Mouse (Mus musculus) gastrocnemius, adult 2 months (tissue): ENCODE data around the gene Tmem218. TPM values are rescaled to one million over a fixed set of nuclear protein-coding genes. Genes with fewer than 3 reads are reported as not detected.

Experiments used
- DNase-seq: peaks from one replicate; pipeline ENCODE4 v3.0.0; 2022
- H3K27ac ChIP-seq: fragments of 200-600 bp; 2 replicates; pipeline ENCODE4 v1.8.1; 2022; ENCODE audit warnings: mild to moderate bottlenecking
- H3K4me3 ChIP-seq: fragments of 200-600 bp; 2 replicates; pipeline ENCODE4 v1.8.1; 2022; ENCODE audit warnings: mild to moderate bottlenecking, moderate library complexity
- CTCF ChIP-seq: fragments of 200-600 bp; IDR thresholded peaks from 2 replicates; pipeline ENCODE4 v1.8.1; 2022; ENCODE audit warnings: antibody characterized with exemption, mild to moderate bottlenecking, moderate library complexity
- intact Hi-C: fragments of 180-260 bp; cut with DNase I; formaldehyde crosslinking; loops from one replicate; pipeline ENCODE4 v1.15.1; 2025
- total RNA-seq, 2 experiments: library from RNA; stranded (reverse); gene quantifications; 2 replicates each; pipeline ENCODE4 v1.2.3; 2021

The Tmem218 gene
- total RNA-seq, 2 experiments from 2014 or later: 2.5 to 4.2 TPM

DNA sequence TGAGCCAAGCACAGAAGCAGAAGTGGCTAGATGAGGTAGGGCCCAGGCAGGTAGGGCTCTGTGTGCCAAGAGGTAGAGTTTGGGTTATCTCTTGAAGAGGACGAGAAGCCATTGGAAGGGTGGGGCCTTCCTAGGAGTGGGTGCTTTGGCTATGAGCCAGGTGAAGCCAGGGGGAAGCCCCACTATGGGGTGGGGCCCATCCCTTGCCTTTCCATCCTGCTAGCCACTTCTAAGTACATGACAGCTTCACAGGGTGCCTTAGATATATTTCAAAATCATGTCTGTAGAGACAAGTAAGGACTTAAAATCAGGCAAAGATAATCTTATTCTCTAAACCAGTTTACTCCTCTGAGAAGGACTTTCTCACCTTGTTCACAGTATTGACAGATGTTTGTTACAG is 36.6 kb downstream of the Tmem218 start:
- no peak overlapping the region for H3K4me3 ChIP-seq
- no peak overlapping the region for H3K27ac ChIP-seq
- intact Hi-C loops: no loop called here
- DNase-seq: no peak
- TF ChIP-seq CTCF: no peak

DNA sequence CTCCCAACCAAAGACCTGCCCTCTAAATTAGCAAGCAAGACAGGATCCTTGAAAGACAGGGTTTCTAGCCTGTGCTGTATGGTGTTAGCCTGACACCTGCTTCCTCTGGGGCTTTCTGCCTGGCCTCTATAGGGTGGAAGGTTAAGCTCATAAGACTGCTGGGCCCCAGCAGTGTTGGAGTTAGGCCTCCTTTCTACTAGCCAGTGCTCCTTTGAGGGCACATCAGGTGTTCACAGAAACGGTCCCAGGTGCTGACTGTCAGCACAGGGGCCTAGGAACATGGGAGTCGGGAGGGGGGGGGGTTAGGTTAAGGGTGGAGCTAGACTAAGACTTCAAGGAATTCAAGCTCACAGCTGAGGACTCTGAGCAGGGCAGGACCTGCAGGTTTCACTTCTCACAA is 37.4 kb downstream of the Tmem218 start:
- no peak overlapping the region for H3K27ac ChIP-seq
- no peak overlapping the region for H3K4me3 ChIP-seq
- no peak for TF ChIP-seq CTCF
- intact Hi-C loops: no loop called here
- DNase-seq: no peak

DNA sequence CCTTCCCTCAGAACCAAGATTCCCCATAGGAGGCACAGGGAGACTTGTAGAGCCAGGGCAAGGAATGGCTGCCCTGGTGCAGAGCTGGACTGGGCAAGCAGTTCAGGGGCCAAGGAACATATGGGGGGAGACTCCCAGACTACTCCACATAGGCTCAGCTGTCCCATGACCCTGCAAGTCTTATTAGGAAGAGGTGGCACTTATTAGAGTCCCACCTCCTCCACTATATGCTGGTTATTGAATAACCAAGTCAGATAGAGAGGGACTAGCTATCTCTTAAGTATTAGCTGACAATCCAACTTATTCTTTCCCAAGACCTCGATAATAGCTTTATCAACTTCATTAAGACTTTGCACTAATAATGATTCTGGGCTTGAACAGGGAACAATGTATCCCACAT is 37.8 kb downstream of the Tmem218 start:
- TF ChIP-seq CTCF: no peak
- H3K4me3 ChIP-seq: no peak overlapping the region
- DNase-seq: no peak
- no peak overlapping the region for H3K27ac ChIP-seq
- intact Hi-C loops: no loop called here

DNA sequence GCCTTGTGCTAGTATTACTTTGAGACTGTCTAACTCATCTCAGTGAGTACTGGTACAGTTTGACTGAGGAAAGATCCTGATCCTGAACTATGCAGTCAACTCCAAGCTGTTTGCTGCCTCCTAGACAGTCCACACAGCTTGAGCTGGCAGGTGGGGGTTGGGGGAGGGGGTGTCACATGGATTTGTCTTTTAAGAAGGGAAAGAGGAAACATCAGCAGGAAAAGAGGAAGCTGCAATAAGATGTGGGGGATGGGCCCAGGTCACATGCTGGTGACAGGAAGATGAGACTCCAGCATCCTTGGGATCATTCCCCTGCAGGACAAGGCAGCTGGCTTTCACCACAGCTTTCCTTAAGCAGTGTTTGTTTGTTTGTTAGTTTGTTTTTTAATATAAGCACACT is 39.4 kb downstream of the Tmem218 start:
- Histone ChIP-seq H3K4me3 (no peak overlapping the region), H3K27ac (no peak overlapping the region)
- DNase-seq: peak; percentile 42
- intact Hi-C loops: no loop called here
- TF ChIP-seq CTCF: no peak

DNA sequence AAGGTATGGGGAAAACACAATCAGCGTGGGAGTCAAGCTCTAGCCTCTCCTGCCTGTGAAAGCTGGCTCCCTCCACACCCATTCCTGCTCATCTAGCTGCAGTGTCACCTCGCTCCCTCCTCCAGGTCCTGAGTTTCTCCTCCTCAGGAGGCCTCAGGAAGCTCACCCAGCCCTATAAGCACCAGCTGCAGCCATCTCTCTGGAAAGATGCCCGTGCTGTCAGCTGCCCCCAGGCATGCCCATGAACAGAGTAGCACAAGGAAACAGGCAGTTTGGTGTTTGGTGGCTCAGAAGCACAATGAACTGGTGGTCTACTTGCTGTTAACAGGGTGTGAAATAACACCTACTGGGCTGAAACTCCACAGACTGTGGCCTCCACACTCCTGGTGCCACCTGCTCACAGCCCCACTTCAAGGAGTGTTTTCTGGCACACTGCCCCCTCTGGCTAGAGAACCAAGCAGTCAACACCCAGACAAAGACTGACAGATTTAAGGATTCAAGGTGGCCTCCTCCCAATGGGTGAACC is 40.4 kb downstream of the Tmem218 start:
- no peak for DNase-seq
- TF ChIP-seq CTCF: no peak
- Histone ChIP-seq H3K4me3 (no peak overlapping the region), H3K27ac (no peak overlapping the region)
- intact Hi-C loops: no loop called here

DNA sequence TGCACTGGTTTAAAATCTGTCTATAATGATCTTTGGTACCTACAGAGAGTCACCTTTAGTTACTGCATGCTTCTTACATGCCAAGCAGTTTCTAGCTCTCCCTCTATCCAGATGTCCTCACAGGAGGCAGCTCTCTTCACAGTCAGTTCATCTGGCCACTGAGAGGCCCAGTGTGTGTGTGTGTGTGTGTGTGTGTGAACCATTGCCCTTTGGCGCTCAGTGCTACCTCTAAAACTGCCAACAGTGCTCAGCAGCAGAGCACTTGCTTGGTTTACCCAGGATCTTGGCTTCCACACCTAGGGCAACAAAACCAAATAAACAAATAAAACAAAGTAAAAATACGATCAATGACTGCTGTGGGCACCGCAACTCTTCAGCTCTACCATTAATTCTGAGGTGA is 42.0 kb downstream of the Tmem218 start:
- intact Hi-C loops: no loop called here
- Histone ChIP-seq H3K27ac (no peak overlapping the region), H3K4me3 (no peak overlapping the region)
- DNase-seq: no peak
- TF ChIP-seq CTCF: no peak

DNA sequence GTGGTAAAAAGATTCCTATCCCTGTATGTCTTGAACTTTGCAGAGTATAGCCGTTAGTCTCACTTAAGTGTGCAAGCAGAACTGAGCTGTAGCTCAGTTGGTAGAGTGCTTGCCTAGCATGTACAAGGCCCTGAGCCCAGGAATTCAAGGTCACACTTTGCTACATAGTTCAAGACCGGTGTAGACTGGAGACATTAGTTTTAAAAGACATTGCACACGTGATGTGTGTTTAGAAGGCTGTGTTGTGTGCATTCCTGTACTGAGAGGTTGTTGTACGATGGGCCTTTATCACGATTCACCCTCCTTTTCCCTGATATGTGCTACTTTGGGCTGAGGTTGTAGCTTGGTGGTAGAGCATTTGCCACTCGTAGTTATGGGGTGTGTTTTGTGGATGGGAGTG is 42.6 kb downstream of the Tmem218 start:
- intact Hi-C loops: no loop called here
- Histone ChIP-seq H3K4me3 (no peak overlapping the region), H3K27ac (no peak overlapping the region)
- DNase-seq: no peak
- no peak for TF ChIP-seq CTCF

DNA sequence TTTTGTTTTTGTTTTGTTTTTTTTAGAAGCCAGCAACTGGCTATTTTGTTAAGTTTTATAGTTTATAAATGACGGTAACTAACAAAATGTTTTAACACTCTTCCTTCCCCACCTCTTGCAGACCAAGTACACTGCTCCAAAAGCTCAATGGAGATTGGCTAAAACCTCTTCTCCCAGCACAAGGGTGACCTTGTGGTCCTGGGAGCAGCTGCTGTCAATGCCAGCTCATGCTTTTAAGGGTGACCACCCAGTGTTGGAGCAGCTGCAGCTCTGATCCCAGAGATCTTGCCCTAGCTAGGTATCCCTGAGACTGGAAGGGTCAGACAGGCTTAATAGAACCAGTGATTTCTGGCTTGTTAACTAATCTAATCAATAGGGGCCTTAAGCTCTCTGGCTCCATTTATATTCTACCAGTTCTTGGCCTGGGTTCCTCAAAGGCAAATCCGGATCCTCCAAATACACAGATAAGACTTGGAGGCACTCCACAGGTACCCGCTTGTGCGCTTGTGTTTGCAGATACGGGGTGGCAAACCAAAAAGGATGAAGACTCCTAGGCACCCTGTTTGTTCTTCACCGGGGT is 46.6 kb downstream of the Tmem218 start:
- peak overlapping the region; percentile 59; the same call in 1 of the 2 replicates for H3K27ac ChIP-seq

DNA sequence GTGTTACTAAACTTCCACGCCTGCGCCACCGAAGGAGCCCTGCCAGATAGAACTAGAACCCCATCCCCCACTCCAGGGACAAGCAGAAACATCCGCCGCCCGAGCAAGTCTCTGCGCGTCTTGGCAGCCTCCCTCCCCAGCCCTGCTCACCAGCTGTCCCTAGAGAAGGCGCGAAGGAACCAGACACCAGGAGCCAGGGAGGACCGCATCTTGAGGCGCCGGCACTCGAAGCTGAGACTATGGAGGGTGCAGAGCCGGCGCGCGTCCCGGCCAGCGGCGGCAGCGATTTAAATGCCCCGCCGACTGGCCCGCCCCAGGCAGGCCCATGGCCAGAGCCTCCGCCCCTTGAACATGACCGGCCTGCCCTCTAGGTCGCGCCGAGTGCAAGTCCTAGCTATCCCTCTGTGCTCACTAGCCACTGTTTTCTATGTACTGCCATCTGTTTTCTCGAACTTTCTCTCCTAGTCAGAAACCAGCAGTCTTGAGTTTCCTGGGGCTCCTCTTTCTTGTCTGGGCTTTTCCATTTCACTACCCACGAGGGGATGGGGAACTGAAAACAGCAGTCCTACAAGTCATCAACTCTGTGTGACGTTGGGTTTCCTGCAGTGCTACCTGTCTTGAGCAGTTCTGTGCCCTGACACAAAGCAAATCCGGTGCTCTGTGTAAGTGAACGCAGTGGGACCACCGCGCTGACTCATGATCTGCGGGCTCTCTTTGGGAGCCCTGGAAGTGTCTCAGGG is 47.3 kb downstream of the Tmem218 start, which contains the start of gene Slc37a2:
Gene Slc37a2, minus strand, starts transcription at position 590 of the 740 bp plus-strand sequence.
- no peak for TF ChIP-seq CTCF
- peak within 1 kb of the TSS; percentile 59 for H3K27ac ChIP-seq
- DNase-seq: peak; percentile 85
- H3K4me3 ChIP-seq: peak within 1 kb of the TSS; percentile 68
- intact Hi-C loops: no loop called here

More for the DNA sequence above, 46.6 kb downstream of the Tmem218 start:
- TF ChIP-seq CTCF: no peak
- no peak for DNase-seq
- intact Hi-C loops: no loop called here
- peak overlapping the region; percentile 68 for H3K4me3 ChIP-seq

DNA sequence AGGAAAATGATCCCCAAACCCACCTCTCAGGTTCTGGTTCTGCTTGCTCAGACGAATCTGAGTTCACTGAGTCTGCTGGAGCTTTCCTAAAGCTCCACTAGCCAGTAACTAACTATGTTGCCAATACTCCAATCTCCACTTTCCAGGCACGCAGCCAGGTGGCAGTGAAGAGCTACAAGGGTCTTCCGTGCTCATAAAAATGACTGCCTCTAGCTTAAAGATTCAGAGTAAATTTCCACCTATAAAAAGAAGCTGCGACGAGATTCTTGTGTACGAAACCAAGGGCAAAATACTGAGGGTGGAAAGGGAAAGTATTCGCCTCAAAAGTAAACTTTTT is 47.8 kb downstream of the Tmem218 start:
- DNase-seq: peak; percentile 56
- intact Hi-C loops: no loop called here
- Histone ChIP-seq H3K4me3 (peak overlapping the region; percentile 68), H3K27ac (no peak overlapping the region)
- peak; percentile 45 for TF ChIP-seq CTCF

DNA sequence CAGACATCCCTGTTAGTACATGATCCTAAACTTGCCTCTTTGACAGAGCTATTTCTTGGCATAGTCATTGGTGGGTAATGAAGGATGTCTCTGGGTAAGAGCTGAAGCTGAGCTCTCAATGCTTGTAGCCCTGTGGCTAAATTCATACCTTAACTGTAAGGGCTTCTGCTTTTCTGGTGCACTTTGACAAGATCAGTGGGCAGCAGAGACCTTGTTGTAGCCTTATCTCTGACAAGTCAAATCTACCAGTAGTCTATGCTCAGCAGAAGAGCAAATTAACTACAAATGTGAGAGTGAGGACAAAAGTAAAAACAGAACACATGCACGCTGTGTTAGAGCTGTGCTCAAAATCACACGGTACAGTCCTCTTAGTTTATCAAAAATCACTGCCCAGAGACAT is 58.6 kb downstream of the Tmem218 start:
- Histone ChIP-seq H3K4me3 (no peak overlapping the region), H3K27ac (no peak overlapping the region)
- no peak for TF ChIP-seq CTCF
- DNase-seq: no peak
- intact Hi-C loops: no loop called here

Other genes starting within 250 kb of the Tmem218 start
- 10 to 100 TPM; 35.4 to 40.7 TPM for gene Pknox2, start 60.8 kb upstream of the Tmem218 start, total RNA-seq
- gene Slc37a2, start 47.5 kb downstream of the Tmem218 start, total RNA-seq: under 1 TPM; 0.36 to 0.50 TPM
- 1 to 10 TPM; 1.7 to 1.8 TPM for gene Ccdc15, start 140.2 kb downstream of the Tmem218 start, total RNA-seq
- under 1 TPM in 1 of 2 experiments, not detected in 1; 0.20 TPM for gene Hepacam, start 159.1 kb downstream of the Tmem218 start, total RNA-seq
- 10 to 100 TPM in 1 of 2 experiments, 1 to 10 TPM in 1; 8.6 to 10.6 TPM for gene Robo4, start 193.7 kb downstream of the Tmem218 start, total RNA-seq
- not detected for gene Robo3, start 225.0 kb downstream of the Tmem218 start, total RNA-seq